Mouse (Mus musculus): ENCODE data around the gene Chka.

The Chka gene

GRCm38 (mm10) chr19:3846676-3847604 lies 4.6 kb upstream of the Chka start:
- no peak for DNase-seq

- DNase-seq = no peak
These were observed 3.9 kb upstream of the Chka start for GRCm38 (mm10) chr19:3847711-3848110.

- peak; percentile 57 to 72 for DNase-seq
These were observed 3.3 kb upstream of the Chka start for GRCm38 (mm10) chr19:3848207-3848808.

GRCm38 (mm10) chr19:3849251-3849650 lies 2.3 kb upstream of the Chka start:
- no peak for DNase-seq

GRCm38 (mm10) chr19:3850076-3850475 lies 1.5 kb upstream of the Chka start:
- DNase-seq = peak; percentile 25 to 43

GRCm38 (mm10) chr19:3850847-3851469 lies 615 bp upstream of the Chka start:
- peak; percentile 90 to 91 for DNase-seq

GRCm38 (mm10) chr19:3851979-3852681 lies 557 bp downstream of the Chka start:
- peak; percentile 47 to 72 for DNase-seq

GRCm38 (mm10) chr19:3853121-3853520 lies 1.5 kb downstream of the Chka start:
- DNase-seq = no peak

- DNase-seq = peak; percentile 51 to 71
These were observed 2.3 kb downstream of the Chka start for GRCm38 (mm10) chr19:3853891-3854290.

- peak; percentile 70 to 85 for DNase-seq
These were observed 3.5 kb downstream of the Chka start for GRCm38 (mm10) chr19:3855091-3855490.

GRCm38 (mm10) chr19:3855601-3856000 lies 4.0 kb downstream of the Chka start:
- peak; percentile 46 to 65 for DNase-seq

GRCm38 (mm10) chr19:3857220-3857619 lies 5.6 kb downstream of the Chka start:
- DNase-seq = peak in 1 of 2 experiments; percentile 18

GRCm38 (mm10) chr19:3862713-3863112 lies 11.1 kb downstream of the Chka start:
- no peak for DNase-seq

GRCm38 (mm10) chr19:3864960-3865359 lies 13.4 kb downstream of the Chka start:
- DNase-seq = no peak

- no peak for DNase-seq
These were observed 16.7 kb downstream of the Chka start for GRCm38 (mm10) chr19:3868290-3868689.

GRCm38 (mm10) chr19:3871468-3871867 lies 19.9 kb downstream of the Chka start:
- DNase-seq = no peak

GRCm38 (mm10) chr19:3872373-3872772 lies 20.8 kb downstream of the Chka start:
- peak; percentile 64 to 85 for DNase-seq

- peak in 1 of 2 experiments; percentile 20 for DNase-seq
These were observed 23.5 kb downstream of the Chka start for GRCm38 (mm10) chr19:3875045-3875444.

GRCm38 (mm10) chr19:3880054-3880848 lies 28.7 kb downstream of the Chka start:
- peak; percentile 55 to 66 for DNase-seq

GRCm38 (mm10) chr19:3882214-3882613 lies 30.6 kb downstream of the Chka start:
- no peak for DNase-seq

- no peak for DNase-seq
These were observed 32.9 kb downstream of the Chka start for GRCm38 (mm10) chr19:3884325-3884990.

Data from kidney, postnatal 36 days (tissue).